Mouse (Mus musculus) CH12.LX (cell line): ENCODE measurements around the gene Gm853. TPM values are rescaled to one million over a fixed set of nuclear protein-coding genes. Genes with fewer than 3 reads are reported as not detected.

Source experiments
- DNase-seq: peaks from one replicate; pipeline ENCODE4 v3.0.0-alpha.2; 2013; ENCODE audit errors: extremely low read depth
- H3K27ac ChIP-seq: 2 replicates; pipeline ENCODE4 v1.5.1; 2012; ENCODE audit warnings: low read depth, mild to moderate bottlenecking, control low read depth, moderate library complexity; ENCODE audit not compliant: insufficient read depth
- H3K27me3 ChIP-seq: replicated peaks from 2 replicates; pipeline ENCODE3; 2012; ENCODE audit warnings: inconsistent platforms
- H3K36me3 ChIP-seq, 2 experiments: replicated peaks in 1 of 2; 2 replicates each; pipeline versions ENCODE3 to v1.6.1; 2012; ENCODE audit warnings: inconsistent platforms in 1 of 2, low read length in 1 of 2, mild to moderate bottlenecking in 1 of 2, mixed read lengths in 1 of 2, moderate library complexity in 1 of 2; ENCODE audit not compliant: control insufficient read depth in 1 of 2, insufficient read depth in 1 of 2
- H3K4me1 ChIP-seq, 2 experiments: 2 replicates each; pipeline ENCODE4 v1.6.1; 2012; ENCODE audit warnings: inconsistent platforms in 1 of 2, moderate library complexity in 1 of 2; ENCODE audit not compliant: insufficient read depth in 2 of 2, control insufficient read depth in 1 of 2
- H3K4me2 ChIP-seq: 2 replicates; pipeline ENCODE4 v1.6.1; 2012; ENCODE audit warnings: low read depth, mild to moderate bottlenecking, control low read depth; ENCODE audit not compliant: poor library complexity, insufficient read depth, severe bottlenecking
- H3K4me3 ChIP-seq, 3 experiments: fragments of 150-350 bp in 1 of 3; sonication (generic) in 1 of 3; replicated peaks in 1 of 3; 2 replicates each; pipeline versions ENCODE3 to v1.5.1; 2011 to 2012; ENCODE audit warnings: low read depth in 2 of 3, low read length in 2 of 3, mild to moderate bottlenecking in 2 of 3, moderate library complexity in 2 of 3, control low read depth in 1 of 3, improper control_type of control experiment in 1 of 3, inconsistent platforms in 1 of 3, mixed read lengths in 1 of 3; ENCODE audit not compliant: poor library complexity in 1 of 3
- H3K79me2 ChIP-seq: replicated peaks from 2 replicates; pipeline ENCODE4 v1.6.1; 2012; ENCODE audit warnings: mild to moderate bottlenecking, moderate library complexity; ENCODE audit not compliant: control insufficient read depth, poor library complexity, insufficient read depth, severe bottlenecking; ENCODE audit errors: extremely low read depth
- H3K9ac ChIP-seq: 2 replicates; pipeline ENCODE4 v1.6.1; 2012; ENCODE audit warnings: low read depth, mild to moderate bottlenecking, control low read depth, moderate library complexity; ENCODE audit not compliant: insufficient read depth
- H3K9me3 ChIP-seq: replicated peaks from 2 replicates; pipeline ENCODE3; 2012; ENCODE audit warnings: low read length, inconsistent platforms, mixed read lengths
- BHLHE40 ChIP-seq: IDR thresholded peaks from 2 replicates; pipeline ENCODE4 v1.6.1; 2011; ENCODE audit warnings: mild to moderate bottlenecking, low read depth, low read length, improper control_type of control experiment
- CHD1 ChIP-seq: IDR thresholded peaks from 2 replicates; pipeline ENCODE4 v1.6.1; 2012; ENCODE audit warnings: low read depth, low read length, improper control_type of control experiment, inconsistent platforms
- CHD2 ChIP-seq: IDR thresholded peaks from 2 replicates; pipeline ENCODE4 v1.6.1; 2011; ENCODE audit warnings: low read length, improper control_type of control experiment
- ELF1 ChIP-seq: IDR thresholded peaks from 2 replicates; pipeline ENCODE4 v1.6.1; 2014; ENCODE audit warnings: low read depth, mild to moderate bottlenecking, inconsistent platforms, low read length, improper control_type of control experiment
- EP300 ChIP-seq: IDR thresholded peaks from 2 replicates; pipeline ENCODE4 v1.6.1; 2011; ENCODE audit warnings: low read length, improper control_type of control experiment
- GABPA ChIP-seq: IDR thresholded peaks from 2 replicates; pipeline ENCODE4 v1.6.1; 2012; ENCODE audit warnings: low read depth, low read length, improper control_type of control experiment, inconsistent platforms; ENCODE audit not compliant: insufficient replicate concordance
- HCFC1 ChIP-seq: IDR thresholded peaks from 2 replicates; pipeline ENCODE4 v1.6.1; 2012; ENCODE audit warnings: low read depth, mild to moderate bottlenecking, inconsistent platforms, low read length, improper control_type of control experiment
- JUND ChIP-seq: conservative IDR thresholded peaks from 2 replicates; pipeline ENCODE4 v1.6.1; 2011; ENCODE audit warnings: low read depth, low read length, improper control_type of control experiment
- MAFK ChIP-seq: IDR thresholded peaks from 2 replicates; pipeline ENCODE4 v1.6.1; 2011; ENCODE audit warnings: low read length, improper control_type of control experiment; ENCODE audit not compliant: insufficient replicate concordance
- NELFE ChIP-seq: IDR thresholded peaks from 2 replicates; pipeline ENCODE4 v1.6.1; 2011; ENCODE audit warnings: low read depth, low read length, improper control_type of control experiment
- RAD21 ChIP-seq: IDR thresholded peaks from 2 replicates; pipeline ENCODE4 v1.6.1; 2011; ENCODE audit warnings: low read depth, mild to moderate bottlenecking, low read length, improper control_type of control experiment, moderate library complexity
- RCOR1 ChIP-seq: conservative IDR thresholded peaks from 2 replicates; pipeline ENCODE4 v1.6.1; 2012; ENCODE audit warnings: low read depth, mild to moderate bottlenecking, inconsistent platforms, low read length, improper control_type of control experiment
- SIN3A ChIP-seq: IDR thresholded peaks from 2 replicates; pipeline ENCODE4 v1.6.1; 2012; ENCODE audit warnings: low read length, improper control_type of control experiment, inconsistent platforms
- TCF12 ChIP-seq: IDR thresholded peaks from 2 replicates; pipeline ENCODE4 v1.6.1; 2014; ENCODE audit warnings: low read depth, mild to moderate bottlenecking, inconsistent platforms, low read length, improper control_type of control experiment
- dilution Hi-C: fragments of 300-500 bp; cut with MboI; formaldehyde crosslinking; loops from 2 replicates; pipeline ENCODE4 v1.14.3; 2020; ENCODE audit warnings: low sequenced_read_pairs; ENCODE audit not compliant: extremely low pct_unique_long_range_greater_than_20kb, extremely low pct_ligation_motif_present
- in situ Hi-C: fragments of 300-500 bp; cut with MboI; formaldehyde crosslinking; loops from 3 replicates; pipeline ENCODE4 v1.14.3; 2019; ENCODE audit warnings: low sequenced_read_pairs, low pct_ligation_motif_present, low pct_unique_long_range_greater_than_20kb, mixed read lengths
- polyA plus RNA-seq: library from polyadenylated mRNA; unstranded; fragments of >175 nt; gene quantifications from 2 replicates; pipeline ENCODE4 v1.2.1, GENCODE M21; 2012; ENCODE audit warnings: low read depth; ENCODE audit not compliant: insufficient read length
- total RNA-seq, 2 experiments: library from RNA; depleted of rRNA; stranded (reverse); fragments of 300-350 nt in 1 of 2; fragments of >200 nt in 1 of 2; gene quantifications; 2 replicates each; pipeline ENCODE4 v1.2.3; 2012 to 2014

Gene Gm853
- total and polyA plus RNA-seq, 3 experiments = not detected

DNA sequence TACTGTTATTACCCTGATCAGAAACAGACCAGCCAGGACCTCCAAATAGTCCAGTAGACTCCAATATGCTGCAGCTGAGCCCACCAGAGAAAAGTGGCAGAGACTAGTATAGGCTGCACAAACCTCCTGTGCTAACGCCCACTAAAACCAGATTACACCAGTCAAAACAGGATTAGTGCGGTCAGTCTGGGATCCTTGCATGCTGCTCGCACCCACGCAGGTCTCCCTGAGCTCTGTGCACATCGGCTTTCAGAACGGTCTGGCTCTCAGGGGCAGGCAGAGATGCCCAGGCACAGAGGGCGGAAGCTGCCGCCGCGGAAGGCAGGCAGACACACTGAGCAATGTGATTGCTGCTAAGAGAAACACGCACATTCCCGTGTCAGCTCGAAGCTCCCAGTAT lies 39.2 kb downstream of the Gm853 start:
- Histone ChIP-seq H3K9me3 (no peaks in the 10 kb centered on the region), H3K36me3 (no peaks in the 10 kb centered on the region), H3K4me3 (no peak overlapping the region), H3K4me2 (no peak overlapping the region), H3K27me3 (peaks cover 85% of the 10 kb centered on the region), H3K4me1 (peaks cover 0 to 5% of the 10 kb centered on the region in 2 experiments; a peak in 1 of 4 replicates), H3K79me2 (no peaks in the 10 kb centered on the region), H3K9ac (no peak overlapping the region), H3K27ac (no peak overlapping the region)
- in situ Hi-C loops (loop anchor here (5.0 kb wide), 1 partner anchor 41 kb away; no protein-coding TSS in a partner anchor), dilution Hi-C loops (no loop called here)
- TF ChIP-seq EP300 = no peak
- no peak for TF ChIP-seq NELFE
- TF ChIP-seq GABPA = no peak
- no peak for TF ChIP-seq RAD21
- TF ChIP-seq BHLHE40 = no peak
- TF ChIP-seq SIN3A = no peak
- TF ChIP-seq ELF1 = no peak
- TF ChIP-seq CHD1 = no peak
- TF ChIP-seq JUND = no peak
- no peak for TF ChIP-seq MAFK
- no peak for TF ChIP-seq RCOR1
- no peak for TF ChIP-seq HCFC1
- no peak for DNase-seq

DNA sequence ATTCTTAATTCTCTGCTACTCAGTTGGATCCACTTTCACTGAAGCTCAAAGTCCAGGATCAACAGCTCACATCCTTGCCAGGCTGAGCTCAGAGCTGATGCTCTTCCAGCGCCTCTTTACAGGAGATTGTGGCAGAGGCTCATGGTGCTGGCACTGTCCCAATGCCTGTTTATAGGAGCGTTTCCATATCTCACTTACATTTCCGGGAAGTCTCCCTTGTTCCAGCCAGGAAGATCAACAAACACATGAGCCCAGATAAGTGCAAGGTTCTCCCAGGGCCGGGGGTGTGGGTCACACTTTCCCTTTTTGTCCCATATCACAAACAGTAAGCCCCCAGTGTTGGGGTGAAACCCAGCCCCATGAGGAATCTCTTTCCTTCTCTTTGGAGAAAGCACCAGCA lies 40.3 kb downstream of the Gm853 start:
- Histone ChIP-seq H3K9ac (no peak overlapping the region), H3K79me2 (no peaks in the 10 kb centered on the region), H3K27ac (no peak overlapping the region), H3K36me3 (no peaks in the 10 kb centered on the region), H3K4me2 (no peak overlapping the region), H3K4me3 (no peak overlapping the region), H3K9me3 (no peaks in the 10 kb centered on the region), H3K4me1 (peaks cover 0 to 5% of the 10 kb centered on the region in 2 experiments; a peak in 1 of 4 replicates), H3K27me3 (peaks cover 86% of the 10 kb centered on the region)
- in situ Hi-C loops = loop anchor here (5.0 kb wide), 1 partner anchor 40 kb away; no protein-coding TSS in a partner anchor
- dilution Hi-C loops = no loop called here
- no peak for DNase-seq
- no peak for TF ChIP-seq RAD21
- TF ChIP-seq CHD2 = no peak
- TF ChIP-seq TCF12 = no peak
